Mouse (Mus musculus) left cerebral cortex, postnatal 4 days (tissue): ENCODE measurements at regions not wholly inside any gene's neighbourhood (a gene's known extent, or its start where the extent isn't known, plus 50 kb on each side); places are given as distances from the start of the nearest gene placed in this dataset.

Experiments
- DNase-seq: peaks from one replicate; pipeline ENCODE4 v3.0.0-alpha.2; 2022
- intact Hi-C: fragments of 180-260 bp; cut with DNase I; formaldehyde crosslinking; loops from one replicate; pipeline ENCODE4 v1.15.1; 2025

GRCm38 (mm10) chr9:31971801-31972628, 58.8 kb upstream of the Barx2 start:
- peak; percentile 75 for DNase-seq
- intact Hi-C loops = loop anchor here (5.0 kb wide), 2 partner anchors 60 to 185 kb away; no protein-coding TSS in a partner anchor

GRCm38 (mm10) chr9:31972629-31972993, 59.3 kb upstream of the Barx2 start:
- intact Hi-C loops = loop anchor here (5.0 kb wide), 2 partner anchors 60 to 185 kb away; no protein-coding TSS in a partner anchor
- no peak for DNase-seq

GRCm38 (mm10) chr9:31976191-31976590, 62.9 kb upstream of the Barx2 start:
- intact Hi-C loops = no loop called here
- DNase-seq = no peak

- DNase-seq = no peak
- intact Hi-C loops = no loop called here
Measured at GRCm38 (mm10) chr9:31978071-31978470, 64.8 kb upstream of the Barx2 start.

GRCm38 (mm10) chr9:31979211-31979610, 65.9 kb upstream of the Barx2 start:
- no peak for DNase-seq
- intact Hi-C loops = no loop called here

- intact Hi-C loops = loop anchor here (5.0 kb wide), 1 partner anchor 42 kb away; no protein-coding TSS in a partner anchor
- DNase-seq = no peak
Measured at GRCm38 (mm10) chr9:31980459-31980858, 67.2 kb upstream of the Barx2 start.

GRCm38 (mm10) chr9:31983759-31984586, 70.7 kb upstream of the Barx2 start:
- intact Hi-C loops = loop anchor here (5.0 kb wide), 1 partner anchor 38 kb away; no protein-coding TSS in a partner anchor
- no peak for DNase-seq

- intact Hi-C loops = no loop called here
- DNase-seq = no peak
Measured at GRCm38 (mm10) chr9:31988826-31989225, 75.6 kb upstream of the Barx2 start.

- no peak for DNase-seq
- intact Hi-C loops = no loop called here
Measured at GRCm38 (mm10) chr9:31989581-31990360, 76.5 kb upstream of the Barx2 start.

GRCm38 (mm10) chr9:31990456-31990855, 77.2 kb upstream of the Barx2 start:
- intact Hi-C loops = no loop called here
- DNase-seq = no peak

- peak; percentile 29 for DNase-seq
- intact Hi-C loops = no loop called here
Measured at GRCm38 (mm10) chr9:31993631-31994601, 80.7 kb upstream of the Barx2 start.

GRCm38 (mm10) chr9:31995101-31995500, 81.8 kb upstream of the Barx2 start:
- no peak for DNase-seq
- intact Hi-C loops = no loop called here

- DNase-seq = no peak
- intact Hi-C loops = no loop called here
Measured at GRCm38 (mm10) chr9:31995700-31996099, 82.4 kb upstream of the Barx2 start.

- intact Hi-C loops = no loop called here
- DNase-seq = no peak
Measured at GRCm38 (mm10) chr9:31996466-31997177, 83.4 kb upstream of the Barx2 start.

GRCm38 (mm10) chr9:31997178-31998097, 84.2 kb upstream of the Barx2 start:
- DNase-seq = peak; percentile 9
- intact Hi-C loops = no loop called here

- intact Hi-C loops = no loop called here
- DNase-seq = no peak
Measured at GRCm38 (mm10) chr9:31998488-31999280, 85.4 kb upstream of the Barx2 start.

- DNase-seq = no peak
- intact Hi-C loops = no loop called here
Measured at GRCm38 (mm10) chr9:31999760-32000159, 86.5 kb upstream of the Barx2 start.
